Mouse (Mus musculus) E14TG2a.4 (cell line): Measurements from ENCODE around the gene Sema3c.

Experiments
- H3K27me3 ChIP-seq: 2 replicates; pipeline ENCODE4 v1.6.1; 2014; ENCODE audit warnings: low read length, control low read depth; ENCODE audit not compliant: insufficient read depth
- H3K36me3 ChIP-seq: 2 replicates; pipeline ENCODE4 v1.6.1; 2014; ENCODE audit warnings: low read length, control low read depth; ENCODE audit not compliant: insufficient read depth
- H3K4me1 ChIP-seq: replicated peaks from 2 replicates; pipeline ENCODE4 v1.6.1; 2014; ENCODE audit warnings: low read depth, low read length, control low read depth
- H3K4me3 ChIP-seq: replicated peaks from 2 replicates; pipeline ENCODE4 v1.5.1; 2014; ENCODE audit warnings: mild to moderate bottlenecking, low read length
- H3K9me3 ChIP-seq: 2 replicates; pipeline ENCODE4 v1.6.1; 2014; ENCODE audit warnings: low read length, control low read depth
- CTCF ChIP-seq: conservative IDR thresholded peaks from 2 replicates; pipeline ENCODE4 v1.5.1; 2014; ENCODE audit warnings: low read length
- NANOG ChIP-seq: IDR thresholded peaks from 2 replicates; pipeline ENCODE4 v1.6.1; 2014; ENCODE audit warnings: borderline replicate concordance, low read length, mixed read lengths
- POU5F1 ChIP-seq: IDR thresholded peaks from 2 replicates; pipeline ENCODE4 v1.6.1; 2014; ENCODE audit warnings: low read length, borderline replicate concordance

Sema3c gene

GRCm38 (mm10) chr5:17689121-17689520, 115.0 kb downstream of the Sema3c start:
- Histone ChIP-seq H3K4me3 (no peak overlapping the region), H3K9me3 (no peaks in the 10 kb centered on the region), H3K4me1 (no peaks in the 10 kb centered on the region), H3K27me3 (no peaks in the 10 kb centered on the region), H3K36me3 (no peaks in the 10 kb centered on the region)
- TF ChIP-seq NANOG: no peak
- no peak for TF ChIP-seq CTCF
- TF ChIP-seq POU5F1: no peak

GRCm38 (mm10) chr5:17689604-17690003, 115.5 kb downstream of the Sema3c start:
- no peaks in the 10 kb centered on the region for H3K4me1 ChIP-seq
- H3K4me3 ChIP-seq: no peak overlapping the region
- H3K9me3 ChIP-seq: no peaks in the 10 kb centered on the region
- H3K27me3 ChIP-seq: no peaks in the 10 kb centered on the region
- TF ChIP-seq NANOG: no peak
- no peak for TF ChIP-seq POU5F1
- TF ChIP-seq CTCF: no peak
- H3K36me3 ChIP-seq: no peaks in the 10 kb centered on the region

- H3K4me3 ChIP-seq: no peak overlapping the region
- H3K4me1 ChIP-seq: no peaks in the 10 kb centered on the region
- no peaks in the 10 kb centered on the region for H3K36me3 ChIP-seq
- H3K27me3 ChIP-seq: no peaks in the 10 kb centered on the region
- no peaks in the 10 kb centered on the region for H3K9me3 ChIP-seq
- no peak for TF ChIP-seq POU5F1
- no peak for TF ChIP-seq NANOG
- no peak for TF ChIP-seq CTCF
Observed at GRCm38 (mm10) chr5:17695366-17695765, 121.3 kb downstream of the Sema3c start.

- Histone ChIP-seq H3K27me3 (no peaks in the 10 kb centered on the region), H3K4me1 (no peaks in the 10 kb centered on the region), H3K36me3 (no peaks in the 10 kb centered on the region), H3K4me3 (no peak overlapping the region), H3K9me3 (no peaks in the 10 kb centered on the region)
- TF ChIP-seq CTCF (no peak), NANOG (no peak), POU5F1 (no peak)
Observed at GRCm38 (mm10) chr5:17698905-17699304, 124.8 kb downstream of the Sema3c start.

- Histone ChIP-seq H3K4me3 (no peak overlapping the region), H3K27me3 (no peaks in the 10 kb centered on the region), H3K4me1 (no peaks in the 10 kb centered on the region), H3K9me3 (no peaks in the 10 kb centered on the region), H3K36me3 (no peaks in the 10 kb centered on the region)
- no peak for TF ChIP-seq NANOG
- TF ChIP-seq POU5F1: no peak
- TF ChIP-seq CTCF: no peak
Observed at GRCm38 (mm10) chr5:17704160-17704559, 130.1 kb downstream of the Sema3c start.

GRCm38 (mm10) chr5:17707086-17707485, 133.0 kb downstream of the Sema3c start:
- TF ChIP-seq POU5F1: no peak
- Histone ChIP-seq H3K4me1 (no peaks in the 10 kb centered on the region), H3K36me3 (no peaks in the 10 kb centered on the region), H3K27me3 (no peaks in the 10 kb centered on the region), H3K9me3 (no peaks in the 10 kb centered on the region), H3K4me3 (no peak overlapping the region)

- H3K9me3 ChIP-seq: no peaks in the 10 kb centered on the region
- TF ChIP-seq CTCF (no peak), NANOG (no peak), POU5F1 (no peak)
- H3K36me3 ChIP-seq: no peaks in the 10 kb centered on the region
Observed at GRCm38 (mm10) chr5:17712374-17712773, 138.3 kb downstream of the Sema3c start.

GRCm38 (mm10) chr5:17715206-17715605, 141.1 kb downstream of the Sema3c start:
- Histone ChIP-seq H3K4me3 (no peak overlapping the region), H3K27me3 (no peaks in the 10 kb centered on the region), H3K4me1 (no peaks in the 10 kb centered on the region), H3K36me3 (no peaks in the 10 kb centered on the region), H3K9me3 (no peaks in the 10 kb centered on the region)
- TF ChIP-seq NANOG: no peak
- TF ChIP-seq POU5F1: no peak
- no peak for TF ChIP-seq CTCF

More at GRCm38 (mm10) chr5:17712374-17712773, 138.3 kb downstream of the Sema3c start:
- H3K27me3 ChIP-seq: no peaks in the 10 kb centered on the region
- no peaks in the 10 kb centered on the region for H3K4me1 ChIP-seq
- H3K4me3 ChIP-seq: no peak overlapping the region

GRCm38 (mm10) chr5:17720011-17720410, 145.9 kb downstream of the Sema3c start:
- TF ChIP-seq NANOG: no peak
- H3K27me3 ChIP-seq: no peaks in the 10 kb centered on the region
- H3K9me3 ChIP-seq: no peaks in the 10 kb centered on the region
- no peaks in the 10 kb centered on the region for H3K4me1 ChIP-seq
- H3K36me3 ChIP-seq: no peaks in the 10 kb centered on the region
- H3K4me3 ChIP-seq: no peak overlapping the region
